Mouse (Mus musculus) small intestine, adult 2 months (tissue): ENCODE results near the gene Pold4.

Experiments
- CTCF ChIP-seq: fragments of 200-500 bp; IDR thresholded peaks from 2 replicates; pipeline ENCODE4 v1.5.1; 2012; ENCODE audit warnings: low read depth, mild to moderate bottlenecking, control low read depth, inconsistent platforms, low read length, moderate library complexity, mixed read lengths; ENCODE audit not compliant: insufficient replicate concordance, insufficient read length; ENCODE audit errors: extremely low read depth
- POLR2A ChIP-seq: fragments of 200-500 bp; IDR thresholded peaks from 2 replicates; pipeline ENCODE4 v1.6.1; 2012; ENCODE audit warnings: low read depth, mild to moderate bottlenecking, control low read depth, inconsistent platforms, low read length, moderate library complexity

- no peak for TF ChIP-seq POLR2A
- TF ChIP-seq CTCF = no peak
Observed at GRCm38 (mm10) chr19:4220957-4221743, 10.5 kb upstream of the Pold4 start.
